Mouse (Mus musculus) adrenal gland, postnatal 36 days (tissue): ENCODE data around the gene Tunar. TPM values are rescaled to one million over a fixed set of nuclear protein-coding genes. Genes with fewer than 3 reads are reported as not detected.
A peak's percentile ranks its signal among the peaks of the same experiment; 100 is the strongest.

ENCODE experiments used
- DNase-seq, 2 experiments: peaks; one replicate each; pipeline ENCODE4 v3.0.0; 2021; ENCODE audit warnings: mixed read lengths in 1 of 2
- long read RNA-seq, 2 experiments: library from polyadenylated mRNA; stranded (forward); transcript quantifications; one replicate each; pipeline ENCODE4 v2.0.0; 2021; ENCODE audit warnings: borderline sequencing depth in 2 of 2
- total RNA-seq, 2 experiments: library from RNA; stranded (reverse); gene quantifications; 2 replicates each; pipeline ENCODE4 v1.2.3; 2021

Gene Tunar
- total RNA-seq: under 1 TPM; 0.53 to 0.66 TPM
- long read RNA-seq, experiment 1: 0 reads
- long read RNA-seq, experiment 2: 0 reads

- DNase-seq: no peak
Observed at GRCm38 (mm10) chr12:105333570-105333969, at the start of gene Tunar. Tunar (plus strand) TSS chr12:105333870.

DNA sequence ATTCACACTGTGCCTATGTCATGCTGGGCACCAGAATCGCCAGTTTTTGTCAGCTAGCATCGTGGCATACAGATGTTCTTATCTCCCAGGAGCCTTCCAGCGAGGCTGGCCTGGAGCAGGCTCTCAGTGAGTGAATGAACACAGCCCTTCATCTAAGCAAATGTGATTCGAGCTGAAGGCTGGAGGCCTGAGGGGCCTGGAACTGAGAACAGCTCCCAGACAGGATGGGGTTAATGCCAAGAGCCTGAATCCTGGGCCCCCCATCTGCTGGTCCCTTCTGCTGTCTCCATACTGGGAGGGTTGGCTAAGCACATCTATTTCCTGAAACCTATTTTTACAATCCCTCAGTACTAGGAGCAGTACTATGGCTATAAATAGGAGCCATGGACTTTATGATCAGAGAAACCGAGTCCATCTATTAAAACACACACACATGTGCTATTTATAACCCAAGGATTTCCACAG is 21.1 kb upstream of the Tunar start:
- no peak for DNase-seq

DNA sequence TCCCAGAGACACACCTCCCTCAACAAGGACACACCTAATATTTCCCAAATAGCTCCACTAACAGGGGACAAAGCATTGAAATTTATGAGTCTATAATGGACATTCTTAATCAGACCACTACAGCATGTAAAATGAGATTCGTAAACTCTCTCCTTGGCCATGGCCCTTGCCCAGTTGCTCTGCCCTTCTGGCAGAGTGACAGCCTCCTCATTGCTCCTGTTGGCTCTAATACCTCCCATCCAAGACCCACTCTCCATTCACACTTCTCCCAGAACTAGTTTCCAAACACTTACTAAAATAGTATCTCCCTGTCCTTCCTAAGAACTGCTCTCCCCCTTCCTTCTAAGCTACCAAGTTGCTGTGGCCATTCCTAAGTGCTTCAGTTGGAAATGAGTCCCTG is 19.3 kb upstream of the Tunar start:
- no peak for DNase-seq

- peak in 1 of 2 experiments; percentile 43 for DNase-seq
Observed at GRCm38 (mm10) chr12:105322160-105322559, 11.5 kb upstream of the Tunar start.

- no peak for DNase-seq
Observed at GRCm38 (mm10) chr12:105327051-105327450, 6.6 kb upstream of the Tunar start.

- DNase-seq: no peak
Observed at GRCm38 (mm10) chr12:105328396-105328795, 5.3 kb upstream of the Tunar start.

DNA sequence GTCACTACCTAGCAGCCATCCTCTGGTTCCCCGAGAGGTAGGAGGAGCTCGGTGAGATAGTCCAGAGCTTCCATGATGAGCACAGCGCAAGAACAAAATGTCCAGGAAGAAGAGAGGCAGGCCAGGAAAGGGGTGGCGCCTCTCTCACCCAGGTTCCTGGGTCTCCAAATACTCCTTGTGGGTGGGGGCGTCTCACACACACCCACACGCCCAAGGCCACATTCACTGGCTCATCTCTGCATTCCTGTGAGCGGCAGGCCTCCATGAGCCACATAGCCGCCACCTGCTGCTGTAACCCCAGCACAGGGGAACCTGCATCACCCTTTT is 2.4 kb downstream of the Tunar start:
- DNase-seq: no peak

GRCm38 (mm10) chr12:105336421-105337289 is 3.0 kb downstream of the Tunar start:
- DNase-seq: no peak

DNA sequence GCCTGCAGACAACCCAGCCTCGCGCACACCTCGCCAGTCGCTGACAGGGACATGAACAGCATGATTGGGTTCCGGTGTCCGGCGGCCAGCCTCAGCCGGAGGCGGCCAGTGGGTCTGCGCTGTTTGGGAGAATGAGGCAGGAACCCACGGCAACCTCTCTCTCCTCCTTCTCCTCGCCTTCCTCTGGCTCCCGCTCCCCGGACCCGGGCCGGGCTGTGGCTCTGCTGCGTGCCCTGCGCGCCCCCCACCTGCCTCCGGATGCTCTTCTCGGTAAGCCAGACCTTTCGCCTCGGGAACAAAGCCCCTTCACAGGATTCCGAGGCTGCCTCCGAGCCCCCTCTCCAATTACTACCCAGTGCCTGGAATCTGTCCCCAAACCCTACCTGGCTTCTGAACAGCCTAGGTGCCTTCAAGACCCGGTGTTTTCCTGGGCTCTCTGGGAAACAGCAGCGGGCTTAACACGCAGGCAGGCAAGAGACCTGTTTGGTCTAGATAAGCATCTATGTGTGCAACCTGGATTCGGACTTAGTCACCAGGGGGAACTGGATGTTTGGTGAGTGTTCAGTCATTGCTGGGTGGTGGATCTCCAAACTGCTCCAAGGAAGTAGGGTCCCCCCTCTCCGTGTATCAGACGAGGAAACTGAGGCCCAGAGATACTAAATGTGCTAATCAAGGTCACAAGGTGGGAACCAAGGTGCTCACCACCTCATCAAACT is 3.8 kb downstream of the Tunar start:
- DNase-seq: no peak

GRCm38 (mm10) chr12:105338256-105338977 is 4.7 kb downstream of the Tunar start:
- no peak for DNase-seq

GRCm38 (mm10) chr12:105341523-105341922 is 7.9 kb downstream of the Tunar start:
- DNase-seq: no peak

GRCm38 (mm10) chr12:105344460-105344859 is 10.8 kb downstream of the Tunar start:
- no peak for DNase-seq

DNA sequence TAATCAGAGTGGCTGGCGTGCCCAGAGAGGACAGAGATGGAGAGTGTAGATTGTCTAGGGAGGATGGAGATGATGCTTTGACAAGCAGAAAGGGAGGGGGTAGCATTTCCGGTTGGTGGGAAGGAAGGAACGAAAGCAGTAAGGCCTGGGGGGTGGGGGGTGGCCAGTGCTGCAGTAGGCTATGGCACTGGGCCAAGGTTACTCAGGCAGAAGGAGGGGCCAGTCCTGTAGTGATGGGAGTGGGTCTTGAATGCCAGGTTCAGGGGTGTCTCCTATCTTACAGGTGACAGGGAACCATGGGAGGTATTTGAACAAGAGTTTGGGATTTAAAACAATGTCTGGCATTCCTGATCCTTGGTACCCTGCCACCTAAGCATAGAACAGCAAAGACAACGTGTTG is 13.2 kb downstream of the Tunar start:
- DNase-seq: no peak

DNA sequence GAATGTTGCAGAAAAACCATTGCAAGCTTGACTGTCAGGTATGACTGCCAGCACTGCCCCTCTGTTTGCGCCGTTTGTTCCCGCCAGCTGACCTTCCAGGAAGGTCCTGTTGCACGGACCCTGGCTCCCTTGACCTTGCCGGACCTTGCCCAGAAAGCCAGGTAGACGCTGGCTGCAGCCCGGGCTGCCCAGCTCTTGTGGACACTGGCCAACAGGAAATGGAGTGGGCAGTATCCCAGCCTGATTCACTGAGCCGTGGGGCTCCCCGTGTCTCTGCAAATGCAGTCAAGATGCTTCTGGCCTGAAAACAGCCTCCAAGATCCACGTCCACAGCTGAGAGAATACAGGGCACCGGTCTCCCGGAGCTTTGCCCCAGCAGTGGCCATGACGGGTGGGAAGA is 13.6 kb downstream of the Tunar start:
- no peak for DNase-seq

DNA sequence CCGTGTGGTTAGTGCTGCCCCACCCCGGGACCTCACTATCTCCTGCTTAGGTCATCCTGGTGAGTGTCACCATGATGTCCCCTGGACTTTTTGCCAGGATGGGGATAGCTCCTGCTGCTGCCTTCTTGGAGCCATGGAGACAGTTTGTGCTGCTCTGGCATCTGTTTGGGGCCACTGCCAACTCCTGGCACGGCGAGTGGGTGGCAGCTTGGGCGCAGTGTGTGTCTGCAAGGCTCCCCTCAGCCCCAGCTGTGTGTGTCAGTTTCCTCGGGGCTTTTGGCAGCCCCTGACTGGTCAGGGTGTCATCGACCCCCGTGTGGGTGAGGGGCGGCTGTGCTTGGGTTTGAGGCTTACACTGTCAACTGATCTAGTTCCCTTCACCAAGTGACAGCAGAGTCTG is 20.6 kb downstream of the Tunar start:
- no peak for DNase-seq

DNA sequence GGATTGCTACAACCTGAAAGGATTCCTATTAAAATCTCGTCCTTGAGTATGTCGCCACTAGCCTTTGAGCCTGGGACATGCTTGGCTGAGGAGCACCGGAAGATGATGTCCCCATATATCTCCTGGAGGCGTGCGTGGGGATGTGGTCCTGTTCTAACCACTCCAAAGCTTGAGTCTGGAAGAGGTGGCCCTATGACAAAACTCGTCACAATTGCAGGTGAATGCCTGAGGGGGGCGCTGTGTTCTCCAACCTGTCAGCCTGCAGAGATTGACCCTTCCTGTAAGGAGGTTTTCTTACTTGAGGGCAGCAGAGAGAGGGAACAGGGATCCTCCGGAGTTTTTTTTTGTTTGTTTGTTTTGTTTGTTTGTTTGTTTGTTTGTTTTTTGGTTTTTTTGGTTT is 21.1 kb downstream of the Tunar start:
- DNase-seq: no peak

GRCm38 (mm10) chr12:105356781-105357180 is 23.1 kb downstream of the Tunar start:
- DNase-seq: no peak

- DNase-seq: no peak
Observed at GRCm38 (mm10) chr12:105363648-105364047, 30.0 kb downstream of the Tunar start.

- no peak for DNase-seq
Observed at GRCm38 (mm10) chr12:105374564-105374963, 40.9 kb downstream of the Tunar start.

DNA sequence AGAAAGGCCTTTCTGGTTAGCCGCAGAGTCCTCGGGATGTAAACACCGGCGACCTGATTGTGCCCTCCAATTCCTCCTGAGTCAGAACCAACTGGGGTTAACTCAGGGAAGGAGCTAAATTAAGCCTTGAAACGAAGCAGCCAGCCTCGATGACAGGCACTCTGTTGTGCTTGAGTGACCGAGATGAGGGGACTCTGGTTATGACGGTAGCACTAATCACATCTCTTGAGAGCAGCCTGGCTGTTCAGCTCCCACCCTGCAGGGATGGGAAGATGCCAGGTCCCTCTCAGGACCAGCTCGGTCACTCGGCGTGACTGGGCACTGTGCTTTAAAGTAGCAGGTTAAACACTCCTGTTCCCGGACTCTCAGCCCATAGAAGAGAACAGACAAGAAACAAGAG is 43.3 kb downstream of the Tunar start:
- no peak for DNase-seq

DNA sequence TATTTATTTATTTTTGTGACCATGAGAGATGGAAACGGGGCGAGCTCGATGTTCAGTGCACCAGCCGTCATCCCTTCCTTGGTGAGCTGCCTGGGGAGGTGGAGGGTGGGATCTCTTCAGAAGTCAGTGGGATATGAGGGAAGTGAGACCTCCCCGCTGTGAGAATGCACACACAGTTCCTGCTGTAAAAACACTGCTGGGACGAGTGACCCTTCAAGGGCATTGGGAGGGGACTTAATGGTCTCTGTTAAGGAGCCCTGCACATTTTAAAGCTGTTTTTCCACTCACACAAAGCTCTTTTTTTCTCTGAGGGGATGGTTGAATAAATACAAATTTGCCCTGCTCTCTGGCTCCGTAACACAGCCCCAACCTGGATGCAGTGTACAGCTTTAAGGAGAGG is 49.1 kb downstream of the Tunar start:
- DNase-seq: no peak

- DNase-seq: no peak
Observed at GRCm38 (mm10) chr12:105394671-105395070, 61.0 kb downstream of the Tunar start.

GRCm38 (mm10) chr12:105398172-105398571 is 64.5 kb downstream of the Tunar start:
- no peak for DNase-seq
